Mouse (Mus musculus): Measurements from ENCODE around the gene Dars2.
"Not testable (repeated sequence)": the region's sequence is repeated elsewhere in the genome, so short reads cannot be mapped to it uniquely, and the experiment has no call there.

The Dars2 gene

DNA sequence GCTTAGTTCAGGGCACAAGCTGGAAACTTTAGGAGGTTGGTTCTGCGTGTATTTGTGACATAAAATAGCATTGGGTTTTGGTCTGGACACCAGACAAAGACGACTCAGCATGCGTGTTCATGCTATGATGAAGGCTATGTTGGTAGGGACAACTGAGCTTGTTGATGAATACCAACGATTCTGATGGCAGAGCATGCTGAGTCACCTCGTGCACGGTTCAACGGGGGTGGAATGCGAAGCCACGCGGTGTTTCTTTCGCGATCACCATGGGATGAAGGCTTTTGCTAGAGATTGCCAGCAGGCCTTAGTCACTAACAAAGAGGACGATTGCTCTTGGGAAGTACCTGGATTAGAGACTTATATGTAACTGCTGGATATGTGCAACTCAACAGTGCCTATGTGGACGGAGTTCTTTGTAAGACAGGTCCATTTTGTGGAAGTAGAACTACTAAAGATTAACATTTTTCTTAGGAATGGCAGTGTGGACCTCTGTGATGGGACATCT, 35.1 kb downstream of the Dars2 start:
- DNase-seq (ENCODE audit: low spot score), result no peak

DNA sequence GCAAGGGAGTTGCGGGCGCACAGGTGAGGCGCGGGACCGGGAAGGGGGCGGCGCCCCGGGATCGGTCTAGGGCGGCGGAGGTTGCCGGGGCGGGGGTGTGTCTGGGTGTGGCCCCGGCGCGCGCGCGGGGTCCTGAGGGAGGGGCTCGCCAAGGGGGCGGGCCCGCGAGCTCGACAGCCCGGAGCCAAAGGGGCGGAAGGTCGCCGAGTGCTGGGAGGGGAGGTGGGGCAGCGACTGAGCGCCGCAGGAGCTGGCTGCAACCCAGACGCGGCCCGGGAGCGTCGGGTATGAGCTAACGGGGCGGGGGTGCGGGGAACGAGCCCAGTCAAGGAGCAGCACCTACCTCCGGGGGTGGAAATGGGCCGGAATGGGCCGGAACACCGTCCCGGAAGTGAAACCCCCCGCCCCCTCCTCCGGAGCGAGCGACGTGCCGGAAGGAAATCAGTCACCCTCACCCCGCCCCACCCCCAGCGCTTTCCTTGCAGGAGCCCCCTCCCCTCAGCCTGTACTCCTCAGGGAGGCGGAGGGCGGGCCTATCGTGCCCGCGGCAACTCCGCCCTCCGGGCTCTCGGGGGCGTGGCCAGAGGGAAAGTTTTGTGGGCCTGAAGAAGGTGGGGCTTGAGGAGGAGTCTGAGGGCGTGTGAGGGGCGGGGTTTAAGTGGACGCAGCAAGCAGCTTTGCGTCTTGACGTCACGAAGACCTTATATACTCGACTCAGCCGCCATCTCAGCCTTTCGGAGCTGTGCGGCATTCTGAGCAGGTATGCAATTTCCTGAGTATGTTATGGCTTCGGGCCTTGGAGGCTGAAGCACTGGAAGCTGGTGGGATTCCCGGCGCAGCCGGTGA, 35.8 kb downstream of the Dars2 start, which contains the start of gene Zbtb37:
Gene Zbtb37, minus strand, starts transcription at position 415 of the 846 bp plus-strand sequence.
- peak; percentile 99 for DNase-seq (ENCODE audit: low spot score)

DNA sequence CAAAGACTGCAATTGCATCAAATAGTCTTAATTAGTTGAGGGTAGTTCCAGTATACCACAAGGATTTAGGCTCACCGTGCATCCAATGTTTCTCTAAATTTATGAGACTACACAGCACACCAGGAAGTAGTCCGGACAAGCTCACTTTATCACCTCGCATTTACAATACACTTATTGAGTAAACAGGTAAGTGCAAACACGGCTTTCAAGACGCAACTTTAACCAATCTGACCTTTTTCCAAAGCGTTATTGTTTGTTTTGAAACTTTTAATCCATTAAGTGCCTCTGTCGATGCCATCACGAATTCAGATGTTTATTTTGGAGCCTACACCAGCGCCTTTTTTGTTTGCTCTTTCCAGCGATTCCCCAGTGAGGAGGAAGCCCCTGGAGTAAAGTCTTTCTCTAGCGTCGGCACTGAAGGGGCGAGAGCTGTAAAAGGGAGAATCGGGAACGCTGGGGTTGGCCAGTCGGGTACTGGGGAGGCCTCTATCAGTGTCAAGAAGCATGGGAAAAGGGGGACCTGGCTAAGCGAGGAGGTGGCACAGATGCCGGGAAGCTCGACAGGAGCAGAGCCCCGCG, 36.5 kb downstream of the Dars2 start:
- DNase-seq (ENCODE audit: low spot score), result no peak

DNA sequence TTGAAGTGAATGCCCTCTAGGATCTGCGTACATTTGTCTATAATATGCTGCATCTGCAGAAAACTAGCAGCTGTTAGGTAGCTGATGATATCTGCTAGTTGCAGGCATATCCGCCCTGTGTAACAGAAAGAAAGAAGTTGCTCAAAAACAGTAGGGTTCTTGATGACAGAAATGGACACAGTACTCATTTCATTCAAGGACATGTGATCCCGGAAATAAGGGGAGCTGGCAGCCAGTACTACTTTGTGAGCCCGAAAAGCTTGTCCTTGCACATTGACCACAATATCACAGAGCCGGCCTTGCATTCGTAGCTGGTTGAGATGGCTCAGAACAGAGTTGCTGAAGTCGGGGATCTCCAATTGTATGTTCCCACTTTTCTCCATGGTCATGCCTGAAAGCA, 38.1 kb downstream of the Dars2 start:
- DNase-seq (ENCODE audit: low spot score), result no peak

DNA sequence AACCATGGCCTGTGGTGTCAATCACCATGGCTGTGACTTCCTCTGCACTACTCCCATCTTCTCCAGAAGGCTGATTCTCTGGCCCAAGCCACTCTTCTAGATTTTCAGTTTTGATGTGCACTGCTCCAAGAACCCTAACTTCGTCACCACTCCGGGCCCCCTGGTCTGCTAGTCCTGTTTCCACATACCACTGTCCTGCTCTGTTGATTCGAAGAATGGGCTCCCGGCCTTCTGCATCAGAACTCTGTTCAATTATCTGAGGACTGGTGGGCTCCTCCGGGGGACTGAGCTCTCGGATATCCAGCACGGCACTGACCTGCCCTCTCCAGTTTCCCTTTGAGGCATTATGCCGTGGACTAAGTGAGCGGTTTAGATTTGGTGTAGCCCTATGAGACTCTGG, 38.6 kb downstream of the Dars2 start:
- no peak for DNase-seq (ENCODE audit: low spot score)

DNA sequence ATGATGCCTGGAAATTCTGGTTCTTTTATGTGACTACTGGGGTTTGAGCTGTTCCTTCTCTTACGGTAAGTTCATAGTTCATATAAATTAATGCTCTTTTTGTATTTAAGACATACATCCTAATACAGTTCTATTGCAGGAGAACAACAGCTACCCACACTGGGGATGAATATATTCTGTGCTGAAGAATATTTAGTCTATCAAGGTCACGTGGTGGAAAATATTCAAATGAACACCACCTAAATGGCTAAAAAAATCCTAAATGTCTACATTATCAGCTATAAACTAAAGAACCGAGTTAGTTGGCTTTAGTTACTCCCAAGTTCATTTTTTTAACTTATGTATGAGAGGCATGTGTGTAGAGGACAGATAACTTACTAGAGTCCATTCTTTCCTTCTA, 40.4 kb downstream of the Dars2 start:
- no peak for DNase-seq (ENCODE audit: low spot score)

DNA sequence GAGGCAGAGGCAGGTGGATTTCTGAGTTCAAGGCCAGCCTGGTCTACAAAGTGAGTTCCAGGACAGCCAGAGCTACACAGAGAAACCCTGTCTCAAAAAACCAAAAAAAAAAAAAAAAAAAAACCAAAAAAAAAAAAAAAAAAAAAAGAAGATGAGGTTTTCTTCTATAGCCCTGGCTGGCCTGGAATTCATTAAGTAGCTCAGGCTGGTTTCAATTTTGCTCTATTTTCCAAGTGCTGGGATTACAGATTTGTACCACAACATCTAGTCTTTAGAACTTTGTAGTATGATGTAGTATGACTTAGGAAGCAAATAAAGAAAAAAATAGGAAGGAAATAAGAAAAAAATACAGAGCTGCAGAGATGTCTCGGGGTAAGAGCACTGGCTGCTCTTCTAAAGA, 42.0 kb downstream of the Dars2 start:
- DNase-seq (ENCODE audit: low spot score), result not testable (repeated sequence)

DNA sequence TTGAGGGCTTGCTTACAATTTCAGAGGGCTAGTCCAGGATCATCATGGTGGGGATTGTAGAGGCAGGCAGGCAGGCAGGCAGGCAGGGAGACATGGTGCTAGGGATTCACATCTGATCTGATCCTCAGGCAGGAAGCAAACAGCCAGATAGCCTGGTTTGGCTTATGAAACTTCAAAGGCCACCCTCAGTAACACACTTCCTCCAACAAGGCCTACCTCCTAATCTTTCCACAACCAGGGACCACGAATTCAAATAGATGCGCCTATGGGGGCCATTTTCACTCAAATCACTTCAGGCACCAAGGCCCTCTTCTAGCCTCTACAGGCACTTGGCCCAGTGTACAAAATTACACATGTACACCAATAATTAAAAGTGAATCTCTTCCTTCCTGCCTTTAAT, 43.3 kb downstream of the Dars2 start:
- no peak for DNase-seq (ENCODE audit: low spot score)

DNA sequence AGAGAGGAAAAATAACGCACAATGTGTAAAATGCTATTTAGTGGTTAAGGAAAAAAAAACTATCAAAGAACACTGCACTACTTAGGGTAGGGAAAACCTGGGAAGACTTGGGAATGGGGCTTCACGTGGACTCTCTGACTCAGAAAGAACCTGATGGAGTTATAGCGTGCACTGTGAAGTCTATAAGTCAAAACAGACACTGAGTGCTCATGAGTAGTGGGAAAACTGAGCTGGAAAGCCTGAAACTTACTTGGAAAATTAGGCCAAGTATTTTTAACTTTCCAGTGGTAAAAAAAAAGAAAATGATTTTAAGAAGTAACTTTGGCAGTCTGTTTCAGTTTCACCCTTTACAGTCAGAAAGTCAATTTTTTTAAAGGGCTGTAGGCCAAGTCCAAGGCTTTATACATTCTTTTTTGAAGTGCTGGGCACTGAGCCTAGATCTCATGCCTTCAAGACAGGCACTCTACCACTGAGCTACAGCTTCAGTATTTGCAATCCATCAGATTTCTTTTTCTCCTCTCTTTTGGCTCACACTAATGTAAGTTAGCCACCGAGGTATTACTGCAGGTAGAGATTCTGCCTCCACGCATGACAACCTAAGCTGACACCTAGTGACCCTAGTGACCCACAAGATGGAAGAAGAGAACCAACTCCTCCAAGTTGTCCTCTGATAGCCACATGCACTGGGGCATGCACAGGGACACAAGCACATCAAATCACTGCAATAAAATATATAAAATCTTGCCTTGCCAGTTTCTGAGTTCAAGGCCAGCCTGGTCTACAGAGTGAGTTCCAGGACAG, 44.8 kb downstream of the Dars2 start:
- DNase-seq (ENCODE audit: low spot score), result no peak

DNA sequence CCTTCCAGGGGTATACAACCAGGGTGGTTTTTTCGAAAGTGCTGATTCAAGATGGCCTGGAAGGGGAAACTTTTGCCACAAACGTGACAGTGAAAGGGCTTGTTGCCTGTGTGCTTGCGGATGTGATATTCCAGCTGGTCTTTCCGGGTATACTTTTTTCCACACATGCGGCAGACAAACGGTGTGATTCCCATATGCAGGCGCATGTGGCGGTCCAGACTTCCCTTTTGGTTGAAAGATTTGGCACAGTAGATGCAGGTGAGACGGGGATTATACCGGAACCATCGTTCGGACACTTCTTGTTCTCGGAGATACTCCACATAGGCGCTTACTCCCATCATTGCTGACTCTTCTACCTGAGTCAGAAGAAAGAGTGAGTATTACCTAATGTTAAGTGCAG, 50.4 kb downstream of the Dars2 start:
- no peak for DNase-seq (ENCODE audit: low spot score)

DNA sequence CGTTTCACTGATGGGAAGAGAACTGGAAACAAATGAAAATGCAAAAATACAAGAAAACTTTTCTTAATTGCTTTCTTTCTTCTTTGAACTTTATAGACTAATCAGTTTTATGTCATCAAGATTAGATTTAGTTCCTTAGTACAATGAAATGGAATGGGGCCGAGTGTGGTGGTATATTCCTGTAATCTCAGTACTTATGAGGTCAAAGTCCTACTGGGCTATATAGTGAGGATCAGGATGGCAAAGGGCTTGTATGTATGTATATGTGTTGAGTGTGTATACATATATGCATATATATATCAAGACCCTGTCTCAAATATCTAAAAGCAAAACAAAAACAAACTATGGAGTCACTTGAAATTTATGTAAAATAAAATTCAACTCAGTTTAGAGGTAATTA, 54.1 kb downstream of the Dars2 start:
- no peak for DNase-seq (ENCODE audit: low spot score)

DNA sequence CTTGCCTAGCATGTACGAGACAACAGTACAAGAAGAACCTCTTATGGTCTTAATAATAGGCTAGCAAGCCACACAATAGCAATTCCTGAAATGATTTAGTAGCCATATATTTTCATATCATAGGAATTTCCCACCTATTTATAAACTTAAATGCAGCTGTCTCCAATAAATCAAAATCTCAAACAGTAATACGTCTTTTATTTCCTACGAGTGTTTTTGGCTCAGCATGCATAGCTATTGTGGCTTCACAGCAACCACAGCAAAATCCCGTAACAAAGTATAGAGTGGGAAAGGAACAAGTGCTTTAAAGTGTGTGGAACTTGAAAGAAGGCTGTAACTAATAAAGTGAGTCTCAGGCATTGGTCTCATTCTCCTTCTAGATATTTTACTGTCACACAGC, 60.0 kb downstream of the Dars2 start:
- no peak for DNase-seq (ENCODE audit: low spot score)

DNA sequence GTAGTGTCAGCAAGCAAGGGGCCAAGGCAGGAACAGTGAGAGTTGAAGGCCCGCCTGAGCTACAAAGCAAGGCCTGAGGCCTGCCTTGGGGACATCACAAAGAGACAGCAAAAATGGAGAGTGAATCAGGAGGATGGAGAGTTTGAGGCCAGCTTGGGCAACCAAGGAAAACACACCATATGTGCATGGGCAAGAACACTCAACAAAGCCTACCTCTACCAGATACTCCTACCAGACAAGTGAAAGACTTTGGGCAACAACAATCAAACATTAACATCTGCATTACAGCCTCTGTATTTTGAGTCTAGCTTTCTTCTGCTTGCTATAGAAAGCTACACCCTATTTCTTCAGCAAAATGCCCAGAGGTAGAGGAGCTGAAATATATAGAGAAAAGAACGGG, 62.4 kb downstream of the Dars2 start:
- no peak for DNase-seq (ENCODE audit: low spot score)

DNA sequence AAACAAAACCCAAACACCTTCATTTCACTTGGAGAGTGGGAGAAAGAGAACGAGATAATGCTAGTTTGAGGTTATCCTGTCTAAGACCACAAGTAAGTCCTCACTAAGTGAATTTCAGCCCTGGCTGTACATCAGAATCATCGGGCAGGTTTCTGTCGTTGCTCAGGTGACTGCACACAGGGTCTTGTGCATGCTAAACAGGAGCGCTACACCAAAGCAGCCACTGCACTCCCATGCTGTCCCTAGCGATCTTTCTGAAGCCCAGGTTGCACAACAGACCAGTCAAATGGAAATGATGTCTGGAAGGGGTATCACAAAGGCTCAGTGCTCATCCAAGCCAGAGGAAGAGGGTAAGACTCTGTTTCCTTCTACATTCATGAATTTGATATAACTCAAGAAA, 64.0 kb downstream of the Dars2 start:
- DNase-seq (ENCODE audit: low spot score), result no peak

DNA sequence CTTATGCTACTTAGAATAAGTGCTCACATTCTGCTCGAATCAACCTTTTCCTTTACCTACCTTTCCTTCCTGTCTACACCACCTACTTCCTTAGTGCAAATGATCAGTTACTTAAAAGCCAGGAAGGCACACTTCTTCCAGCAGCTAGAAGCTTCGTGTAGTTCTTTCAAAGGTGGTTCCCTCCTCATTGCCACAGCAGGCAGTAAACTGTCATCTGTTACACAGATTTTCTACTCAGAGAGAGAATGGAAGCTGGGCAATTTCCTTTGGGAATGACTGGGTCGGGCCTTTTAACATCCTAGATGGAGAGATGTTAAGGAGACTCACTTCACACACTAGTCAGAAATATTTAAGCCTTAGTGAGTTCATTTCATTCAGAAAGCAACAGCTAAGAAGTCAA, 64.9 kb downstream of the Dars2 start:
- no peak for DNase-seq (ENCODE audit: low spot score)

DNA sequence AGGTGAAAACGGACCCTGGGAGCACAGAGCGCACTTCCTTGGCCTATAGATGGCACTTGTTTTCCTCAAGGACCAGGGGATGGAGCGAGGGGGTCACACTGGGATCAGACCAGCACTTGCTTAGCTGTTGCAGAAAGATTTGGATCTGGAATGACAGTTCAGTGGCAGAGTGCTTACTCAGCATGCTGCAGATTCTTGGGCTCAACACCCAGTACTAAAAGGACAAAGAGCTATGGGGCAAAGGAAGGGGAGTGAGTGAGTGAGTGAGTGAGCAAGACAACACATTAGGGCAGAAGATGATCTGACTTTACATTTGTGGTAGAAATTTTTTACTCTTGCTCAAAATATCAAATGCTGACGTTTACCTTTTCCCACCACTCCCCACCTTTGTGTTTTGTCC, 65.5 kb downstream of the Dars2 start:
- no peak for DNase-seq (ENCODE audit: low spot score)

DNA sequence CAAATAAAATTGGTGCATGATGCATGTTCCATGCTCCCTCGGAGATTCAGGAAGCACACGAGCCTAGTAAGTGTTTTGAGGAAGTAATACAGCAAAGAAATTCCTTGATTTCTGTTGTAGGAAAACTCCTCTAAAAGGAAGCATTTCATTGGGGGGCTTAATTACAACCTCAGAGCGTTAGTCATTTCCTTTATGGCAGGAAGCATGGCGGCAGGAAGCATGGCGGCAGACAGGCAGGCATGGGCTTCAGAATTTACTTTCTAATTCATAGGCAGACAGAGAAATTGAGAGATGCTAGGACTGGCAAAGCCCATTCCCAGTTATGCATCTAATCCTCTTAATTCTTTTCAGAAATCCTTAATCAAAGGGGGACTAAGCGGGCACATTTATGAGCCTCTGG, 76.6 kb downstream of the Dars2 start:
- DNase-seq (ENCODE audit: low spot score), result no peak
